Mouse (Mus musculus) kidney, postnatal 25 days (tissue): ENCODE data around the gene Olfr485.
"Not testable (repeated sequence)": the region's sequence is repeated elsewhere in the genome, so short reads cannot be mapped to it uniquely, and the experiment has no call there.

Experiments used
- DNase-seq, 2 experiments: peaks; one replicate each; pipeline ENCODE4 v3.0.0; 2021; ENCODE audit warnings: mixed read lengths in 2 of 2

The Olfr485 gene

DNA sequence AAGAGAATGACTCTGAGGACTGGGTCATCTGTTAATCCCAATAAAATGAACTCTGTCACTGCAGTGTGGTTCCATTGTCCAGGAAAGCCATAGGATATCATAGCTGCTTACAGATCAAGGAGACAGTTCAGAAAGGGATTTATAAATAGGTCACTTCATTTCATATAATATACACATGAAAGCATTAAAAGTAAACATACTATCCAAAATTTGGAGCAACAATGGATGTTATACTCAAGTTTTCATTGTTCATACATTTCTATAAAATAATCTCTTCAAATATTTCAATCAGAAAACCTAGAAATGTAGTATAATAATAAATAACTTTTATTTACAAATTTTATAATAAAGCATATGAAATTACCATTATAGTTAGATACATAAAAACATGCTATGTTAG lies at the start of gene Olfr485:
Gene Olfr485, minus strand, starts transcription at position 101 of the 400 bp plus-strand sequence.
- DNase-seq: no peak

DNA sequence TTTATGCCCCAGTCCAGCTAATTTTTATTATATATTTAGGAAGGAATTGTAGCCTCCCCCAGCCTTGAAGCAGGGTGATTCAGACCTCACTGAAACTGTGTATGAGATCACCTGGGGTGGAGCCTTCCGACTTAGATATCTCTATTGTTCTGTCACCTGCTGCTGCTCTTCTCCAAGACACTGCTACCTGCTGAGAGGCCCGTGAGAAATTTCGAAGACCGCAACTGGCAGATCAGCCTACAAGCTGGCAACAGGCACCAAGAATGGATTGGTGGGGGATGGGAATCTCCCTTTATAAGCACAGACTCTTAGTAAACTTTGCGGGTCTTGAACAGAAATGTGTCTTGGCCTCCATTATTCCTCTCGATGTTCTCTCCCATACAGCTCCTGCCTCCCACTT lies 37.3 kb upstream of the Olfr485 start:
- DNase-seq: no peak

DNA sequence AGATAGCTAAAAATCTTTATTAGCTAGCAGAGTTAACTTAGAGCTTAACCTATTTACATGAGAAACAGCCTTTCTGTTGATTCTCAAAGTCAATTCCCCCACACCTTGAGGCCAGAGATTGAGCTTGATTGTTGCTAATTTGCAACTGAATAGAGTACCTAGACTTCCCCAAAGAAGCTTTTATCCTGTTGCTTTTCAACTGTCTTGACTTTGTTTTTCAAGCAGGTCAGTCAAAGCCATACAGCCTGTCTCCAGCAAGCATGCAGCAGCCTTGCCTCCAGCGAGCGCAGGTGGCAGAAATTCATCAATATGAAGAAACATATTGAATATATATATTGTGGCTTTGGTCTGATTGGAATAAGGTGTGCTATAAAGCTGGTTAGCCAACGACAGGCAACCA lies 36.7 kb upstream of the Olfr485 start:
- DNase-seq: not testable (repeated sequence)

DNA sequence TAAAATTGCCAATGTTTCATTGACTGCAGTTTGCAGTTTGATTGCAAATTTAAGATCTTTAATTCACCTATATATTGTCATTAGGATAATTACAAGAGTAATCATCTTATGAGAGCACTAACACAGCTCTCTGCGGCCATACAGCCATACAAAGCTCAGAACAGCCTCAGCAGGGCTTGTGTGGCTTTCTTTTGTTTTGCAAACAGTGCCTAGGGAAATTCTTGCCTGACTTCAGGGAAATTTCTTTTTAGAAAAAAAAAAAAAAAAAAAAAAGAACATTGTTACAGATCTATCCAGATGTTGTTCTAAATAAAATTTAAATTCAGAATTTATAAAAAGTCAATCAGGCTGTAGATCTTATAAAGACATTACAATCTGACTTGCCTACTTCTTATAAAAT lies 33.0 kb upstream of the Olfr485 start:
- DNase-seq: not testable (repeated sequence)

DNA sequence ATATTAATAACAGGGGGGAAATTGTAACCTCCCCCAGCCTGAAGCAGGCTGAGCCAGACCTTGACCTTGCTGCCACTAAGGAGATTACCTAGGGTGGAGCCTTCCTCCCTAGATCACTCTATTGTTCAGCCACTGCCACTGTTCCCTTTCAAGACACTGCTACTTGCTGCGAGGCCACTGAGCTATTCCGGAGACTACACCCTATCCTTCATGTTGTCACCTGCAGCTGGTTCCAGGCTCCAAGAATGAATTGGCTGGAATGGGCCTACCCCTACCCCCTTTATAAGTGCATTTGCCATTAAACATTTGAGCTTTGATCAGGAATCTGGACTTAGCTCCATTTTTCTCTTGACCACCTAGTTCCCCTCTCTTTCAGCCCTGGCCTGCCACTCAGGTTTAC lies 31.5 kb upstream of the Olfr485 start:
- not testable (repeated sequence) for DNase-seq

DNA sequence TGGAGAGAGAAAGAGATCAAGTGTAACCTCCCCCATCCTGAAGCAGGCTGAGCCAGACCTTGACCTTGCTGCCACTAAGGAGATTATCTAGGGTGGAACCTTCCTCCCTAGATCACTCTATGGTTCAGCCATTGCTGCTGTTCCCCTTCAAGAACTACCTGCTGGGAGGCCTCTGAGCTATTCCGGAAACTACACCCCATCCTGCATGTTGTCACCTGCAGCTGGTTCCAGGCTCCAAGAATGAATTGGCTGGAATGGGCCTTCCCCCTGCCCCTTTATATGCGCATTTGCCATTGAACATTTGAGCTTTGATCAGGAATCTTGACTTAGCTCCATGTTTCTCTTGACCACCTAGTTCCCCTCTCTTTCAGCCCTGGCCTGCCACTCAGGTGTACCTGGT lies 25.6 kb upstream of the Olfr485 start:
- DNase-seq: not testable (repeated sequence)

DNA sequence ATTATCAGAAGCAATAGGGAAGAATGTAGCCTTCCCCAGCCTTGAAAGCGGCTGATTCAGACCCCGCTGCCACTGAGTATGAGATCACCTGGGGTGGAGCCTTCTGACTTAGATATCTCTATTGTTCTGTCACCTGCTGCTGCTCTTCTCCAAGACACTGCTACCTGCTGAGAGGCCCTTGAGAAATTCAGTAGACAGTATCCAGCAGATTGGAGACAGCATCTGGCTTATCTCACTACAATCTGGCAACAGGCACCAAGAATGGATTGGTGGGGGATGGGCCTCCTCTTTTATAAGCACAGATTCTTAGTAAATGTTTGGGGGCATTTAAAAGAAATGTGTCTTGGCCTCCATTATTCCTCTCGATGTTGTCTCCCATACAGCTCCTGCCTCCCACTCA lies 24.7 kb upstream of the Olfr485 start:
- DNase-seq: not testable (repeated sequence)

DNA sequence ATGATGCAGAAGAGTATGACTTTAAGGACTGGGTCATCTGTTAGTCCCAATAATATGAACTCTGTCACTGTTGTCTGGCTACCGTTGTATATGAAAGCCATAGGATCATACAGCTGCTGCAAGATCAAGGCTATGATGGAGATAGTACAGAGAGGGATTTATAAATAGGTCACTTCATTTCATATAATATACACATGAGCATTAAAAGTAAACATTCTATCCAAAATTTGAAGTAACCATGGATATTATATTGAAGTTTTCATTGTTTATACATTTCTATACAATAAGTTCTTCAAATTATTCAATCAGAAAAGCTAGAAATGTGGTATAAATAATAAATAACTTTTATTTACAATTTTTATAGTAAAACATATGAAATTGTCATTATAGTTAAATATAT lies 13.0 kb upstream of the Olfr485 start, which contains the start of gene Olfr486:
Gene Olfr486, minus strand, starts transcription at position 101 of the 400 bp plus-strand sequence.
- DNase-seq: not testable (repeated sequence)

DNA sequence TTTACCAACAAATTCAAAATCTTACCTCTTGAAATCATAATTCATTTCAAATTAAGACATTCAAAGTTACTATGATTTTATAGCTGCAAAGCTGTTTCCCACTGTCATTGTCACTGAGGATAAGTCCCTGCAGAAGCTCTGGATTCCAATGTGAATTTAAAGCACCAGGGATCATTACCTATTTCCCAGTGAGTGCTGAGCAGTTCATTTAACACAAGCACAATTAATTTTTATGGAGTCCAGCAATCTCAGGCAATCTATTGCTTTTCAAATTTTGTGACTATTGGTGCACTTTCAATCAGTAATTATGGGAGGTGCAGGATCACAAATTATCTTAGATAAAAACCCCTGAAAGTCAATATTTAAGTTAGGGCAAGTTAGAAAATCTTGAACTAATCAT lies 32.3 kb downstream of the Olfr485 start, which contains the start of gene Olfr484:
Gene Olfr484, minus strand, starts transcription at position 101 of the 400 bp plus-strand sequence.
- no peak for DNase-seq

DNA sequence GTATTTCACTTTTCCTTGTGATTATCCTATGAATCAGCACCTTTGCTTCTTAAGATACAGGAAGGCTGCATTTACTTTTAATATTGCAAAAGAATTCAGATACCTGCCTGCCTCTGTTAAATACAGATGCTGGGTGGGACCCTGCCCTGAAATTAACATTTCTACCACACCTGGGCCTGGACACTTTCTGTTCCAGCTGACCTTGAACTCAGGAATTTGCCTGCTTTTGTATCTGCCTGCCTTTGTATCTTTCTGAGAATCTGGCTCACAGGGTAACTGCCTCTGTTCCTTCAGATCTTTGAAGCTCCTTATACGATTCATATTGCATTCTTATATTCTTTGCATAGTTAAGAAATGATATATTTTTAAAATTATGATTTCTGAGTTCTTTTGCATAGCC lies 38.3 kb downstream of the Olfr485 start:
- no peak for DNase-seq

DNA sequence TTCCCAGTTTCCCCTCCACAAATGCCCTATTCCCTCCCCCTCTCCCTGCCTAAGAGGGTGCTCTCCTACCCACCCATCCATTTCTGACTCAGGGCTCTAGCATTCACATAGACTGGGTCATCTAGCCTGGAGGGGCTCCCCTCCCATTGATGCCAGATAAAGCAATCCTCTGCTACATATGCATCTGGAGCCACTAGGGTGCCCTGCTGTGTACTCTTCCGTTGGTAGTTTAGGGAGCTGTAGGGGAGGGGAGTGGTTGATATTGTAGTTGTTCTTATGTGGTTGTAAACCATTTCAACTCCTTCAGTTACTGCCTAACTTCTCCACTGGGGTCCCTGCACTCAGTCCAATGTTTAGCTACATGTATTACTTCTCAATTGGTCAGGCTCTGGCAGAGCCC lies 39.0 kb downstream of the Olfr485 start:
- DNase-seq: no peak
